Mouse (Mus musculus): ENCODE results near the gene Cyp20a1.

The Cyp20a1 gene

DNA sequence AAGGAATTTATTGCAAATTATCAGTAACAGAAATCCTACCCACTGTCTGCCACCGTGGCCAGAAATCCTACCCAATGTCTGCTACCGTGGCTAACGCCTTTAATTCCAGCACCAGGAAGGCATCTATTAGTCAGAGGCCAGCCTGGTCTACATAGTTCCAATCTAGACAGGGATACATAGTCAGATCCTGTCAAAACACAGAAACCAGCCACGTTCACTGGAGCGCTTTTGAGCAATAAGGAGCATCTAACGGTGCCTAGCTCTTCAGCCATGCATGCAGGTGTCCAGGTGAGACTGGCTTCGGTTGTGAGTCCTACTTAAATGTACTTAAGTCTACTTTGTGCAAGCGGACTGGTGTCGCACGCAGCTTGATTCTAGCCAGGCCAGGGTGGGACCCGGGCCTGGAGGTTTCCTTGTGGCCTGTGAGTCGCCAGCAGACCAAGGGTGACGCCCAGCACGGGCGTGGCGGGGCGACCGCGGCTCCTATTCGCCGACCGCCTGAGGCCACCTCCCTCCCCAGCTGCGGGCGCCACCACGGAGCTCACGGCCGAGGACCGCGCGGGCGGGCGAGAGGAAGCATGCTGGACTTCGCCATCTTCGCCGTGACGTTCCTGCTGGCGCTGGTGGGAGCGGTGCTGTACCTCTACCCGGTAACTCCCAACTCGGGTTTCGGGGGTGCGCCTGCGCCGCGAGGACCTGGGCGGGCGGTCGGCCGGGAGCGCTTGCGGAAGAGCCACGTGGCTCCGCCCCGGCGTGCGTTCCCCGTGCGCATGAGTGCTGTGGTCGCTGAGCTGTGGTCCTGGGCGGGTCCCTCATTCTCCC, at the start of gene Cyp20a1:
Gene Cyp20a1 (plus strand): TSS at position 516 of the 822 bp plus-strand sequence.
- DNase-seq (ENCODE audit: low read depth): peak; percentile 89

DNA sequence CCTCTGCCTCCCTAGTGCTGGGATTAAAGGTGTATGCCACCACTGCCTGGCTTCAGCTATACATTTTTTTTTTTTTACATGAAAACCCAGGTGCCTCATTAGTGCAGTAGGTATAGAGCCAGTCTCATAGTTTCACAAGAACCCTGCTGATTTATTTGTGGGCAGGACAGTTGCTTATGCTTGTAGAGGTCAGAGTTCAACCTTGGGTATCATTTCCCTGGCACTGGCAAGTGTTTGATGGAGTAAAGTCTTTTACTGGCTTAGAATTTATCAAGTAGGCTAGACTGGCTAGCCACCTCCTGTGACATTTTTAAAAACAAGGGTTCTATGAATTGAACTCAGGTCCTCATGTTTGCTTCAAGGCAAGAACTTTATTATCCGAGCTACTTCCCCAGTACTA, 49.2 kb upstream of the Cyp20a1 start:
- no peak for DNase-seq (ENCODE audit: low read depth)

DNA sequence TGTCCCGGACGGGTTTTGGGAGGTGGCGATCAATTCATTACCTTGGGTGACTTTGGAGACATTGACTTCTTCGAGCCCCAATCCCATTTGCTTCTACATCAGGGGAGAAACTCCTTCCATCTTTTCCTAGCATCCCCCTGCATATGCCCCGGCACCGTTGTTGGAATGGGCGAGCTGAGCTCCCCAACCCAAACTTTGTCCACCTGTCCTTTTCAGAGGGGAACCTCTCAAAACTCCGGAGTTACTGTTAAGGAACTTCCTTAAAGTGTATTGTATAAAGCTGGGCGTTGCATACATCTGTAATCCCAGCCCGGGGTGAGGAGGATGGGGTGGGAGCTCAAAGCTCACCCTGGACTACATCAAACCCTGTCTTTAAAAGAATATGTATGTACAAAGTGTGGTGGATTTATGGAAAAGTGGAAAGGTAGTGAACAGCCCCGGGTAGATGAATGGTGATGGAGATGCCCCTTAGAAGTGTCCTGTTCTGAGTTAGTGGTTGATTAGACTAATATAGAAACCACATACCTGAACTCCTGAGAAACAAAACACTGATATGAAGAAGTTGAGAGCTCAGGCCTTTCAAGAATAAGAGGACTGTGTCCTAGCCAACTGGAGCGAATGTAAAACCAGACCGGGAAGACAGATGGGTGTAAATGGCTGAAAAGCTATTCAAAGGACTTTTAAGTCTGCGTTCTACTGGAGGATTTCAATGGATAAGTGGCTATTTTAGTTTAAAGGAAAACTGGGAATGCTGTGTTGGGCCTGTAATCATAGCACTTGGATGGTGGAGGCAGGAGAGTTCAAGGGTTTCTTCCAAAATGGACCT, 720 bp downstream of the Cyp20a1 start:
- DNase-seq (ENCODE audit: low read depth): no peak

DNA sequence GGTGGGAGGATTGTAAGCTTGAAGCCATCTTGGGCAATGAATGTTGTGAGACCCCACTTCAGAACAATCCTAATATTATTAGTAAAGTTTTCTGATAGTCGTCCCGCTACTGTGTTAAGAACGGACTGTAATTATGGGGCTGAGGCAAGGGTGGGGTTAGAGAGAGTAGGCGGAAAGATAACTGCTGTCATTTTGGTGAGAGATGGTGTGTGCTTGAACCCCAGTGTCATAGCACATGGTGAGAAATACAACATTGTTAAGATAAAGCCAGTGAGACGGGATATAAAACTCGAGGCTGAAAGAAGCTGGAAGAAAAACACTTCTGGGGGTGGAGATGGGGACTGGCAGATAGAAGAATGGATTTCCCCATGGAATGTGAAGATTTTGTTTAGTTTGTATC, 1.5 kb downstream of the Cyp20a1 start:
- DNase-seq (ENCODE audit: low read depth): no peak

DNA sequence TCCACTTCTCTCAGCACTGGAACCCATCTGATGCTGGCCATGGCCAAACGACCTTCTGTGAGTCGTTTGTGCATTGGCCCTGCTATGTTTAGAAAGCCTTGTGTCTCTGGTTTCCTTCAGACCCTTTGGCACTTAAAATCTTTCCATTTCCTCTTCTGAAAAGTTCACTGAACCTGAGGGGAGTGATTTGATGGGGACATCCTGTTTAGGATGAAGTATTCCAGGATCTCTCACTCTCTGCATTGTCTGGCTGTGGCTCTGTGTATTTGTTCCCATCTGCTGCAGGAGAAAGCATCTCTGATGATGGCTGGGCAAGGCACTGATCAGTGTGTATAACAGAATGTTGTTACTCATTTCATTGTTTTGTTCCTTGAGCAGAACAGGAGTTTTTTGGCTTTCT, 2.6 kb downstream of the Cyp20a1 start:
- DNase-seq (ENCODE audit: low read depth): no peak

DNA sequence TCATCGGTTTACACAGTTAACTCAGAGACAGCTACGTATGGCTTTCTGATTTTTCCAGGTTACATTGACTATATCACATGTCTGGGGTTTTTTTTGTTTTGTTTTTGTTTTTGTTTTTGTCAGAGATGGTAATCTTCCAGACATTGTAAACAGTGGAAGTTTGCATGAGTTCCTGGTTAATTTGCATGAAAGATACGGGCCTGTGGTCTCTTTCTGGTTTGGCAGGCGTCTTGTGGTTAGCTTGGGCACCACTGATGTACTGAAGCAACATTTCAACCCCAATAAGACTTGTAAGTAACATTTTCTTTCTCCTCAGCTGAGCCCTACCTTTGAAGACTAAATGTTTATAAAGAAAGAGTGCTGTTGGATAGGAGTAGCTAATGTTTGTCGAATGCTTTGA, 9.7 kb downstream of the Cyp20a1 start:
- DNase-seq (ENCODE audit: low read depth): peak; percentile 31

DNA sequence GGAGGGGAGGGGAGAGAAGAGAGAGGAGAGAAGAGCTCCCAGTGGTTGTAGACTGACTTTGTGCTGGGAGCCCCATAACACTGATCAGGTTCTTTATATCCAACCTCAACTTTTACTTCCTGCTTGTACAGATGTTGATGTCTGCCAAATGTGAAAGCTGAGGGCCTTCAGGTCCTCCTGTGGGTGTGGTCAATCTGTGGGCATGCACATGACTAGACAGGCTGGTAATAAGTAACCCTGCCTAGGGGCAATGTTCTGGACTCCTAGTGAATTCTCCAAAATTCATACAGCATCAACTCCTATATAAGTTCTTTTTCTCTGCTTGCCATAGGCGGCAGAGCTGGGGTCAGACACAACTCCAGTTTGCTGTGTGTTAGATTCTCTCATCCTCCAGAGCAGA, 18.5 kb downstream of the Cyp20a1 start:
- DNase-seq (ENCODE audit: low read depth): peak; percentile 19

DNA sequence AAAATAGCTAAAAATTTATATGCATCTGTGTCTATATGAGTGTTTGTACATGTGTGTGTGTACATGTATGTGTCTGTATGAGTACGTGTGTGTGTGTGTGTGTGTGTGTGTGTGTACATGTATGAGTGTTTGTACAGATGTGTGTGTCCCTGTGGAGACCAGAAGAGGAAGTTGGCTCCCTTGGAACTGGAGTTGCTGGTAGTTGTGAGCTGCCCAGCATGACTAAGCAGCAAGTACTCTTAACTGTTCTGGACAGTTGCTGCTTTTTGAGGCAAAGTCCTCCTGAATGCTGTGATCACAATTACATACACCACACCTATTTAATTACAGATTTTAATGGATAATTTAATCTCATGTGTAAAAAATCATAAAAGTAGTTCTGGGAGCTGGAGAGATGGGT, 33.4 kb downstream of the Cyp20a1 start:
- DNase-seq (ENCODE audit: low read depth): no peak

DNA sequence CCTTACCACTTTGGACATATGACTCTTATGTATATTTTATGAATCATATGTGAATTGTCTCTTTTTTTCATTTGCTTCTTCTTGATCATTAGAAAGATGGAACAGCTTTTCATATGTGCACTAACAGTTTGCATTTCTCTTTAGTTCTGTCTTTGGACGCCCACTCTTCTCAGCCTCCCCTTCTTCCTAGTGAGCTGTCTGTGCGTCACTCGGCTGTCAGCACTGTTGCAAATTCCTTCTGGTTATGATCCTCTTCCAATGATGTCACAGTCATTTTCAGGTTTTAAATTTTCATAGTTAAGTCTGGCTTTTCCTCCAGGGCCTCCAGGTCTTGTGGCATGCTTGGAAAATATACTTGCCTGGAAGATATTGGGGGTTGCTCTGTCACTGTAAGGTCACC, 38.8 kb downstream of the Cyp20a1 start:
- no peak for DNase-seq (ENCODE audit: low read depth)

DNA sequence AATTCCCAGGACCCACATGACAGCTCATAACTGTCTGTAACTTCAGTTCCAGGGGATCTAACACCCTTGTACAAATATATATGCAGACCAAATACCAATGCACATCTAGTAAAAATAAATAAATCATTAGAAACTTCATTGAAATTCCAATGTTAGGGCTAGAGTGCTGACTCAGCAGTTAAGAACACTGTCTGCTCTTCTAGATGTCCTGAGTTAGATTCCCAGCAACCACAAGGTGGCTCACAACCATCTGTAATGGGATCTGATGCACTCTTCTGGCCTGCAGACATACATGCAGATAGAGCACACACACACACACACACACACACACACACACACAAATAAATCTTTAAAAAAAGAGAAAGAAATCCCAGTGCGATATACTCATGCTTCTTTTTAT, 61.7 kb downstream of the Cyp20a1 start:
- DNase-seq (ENCODE audit: low read depth): peak; percentile 31

DNA sequence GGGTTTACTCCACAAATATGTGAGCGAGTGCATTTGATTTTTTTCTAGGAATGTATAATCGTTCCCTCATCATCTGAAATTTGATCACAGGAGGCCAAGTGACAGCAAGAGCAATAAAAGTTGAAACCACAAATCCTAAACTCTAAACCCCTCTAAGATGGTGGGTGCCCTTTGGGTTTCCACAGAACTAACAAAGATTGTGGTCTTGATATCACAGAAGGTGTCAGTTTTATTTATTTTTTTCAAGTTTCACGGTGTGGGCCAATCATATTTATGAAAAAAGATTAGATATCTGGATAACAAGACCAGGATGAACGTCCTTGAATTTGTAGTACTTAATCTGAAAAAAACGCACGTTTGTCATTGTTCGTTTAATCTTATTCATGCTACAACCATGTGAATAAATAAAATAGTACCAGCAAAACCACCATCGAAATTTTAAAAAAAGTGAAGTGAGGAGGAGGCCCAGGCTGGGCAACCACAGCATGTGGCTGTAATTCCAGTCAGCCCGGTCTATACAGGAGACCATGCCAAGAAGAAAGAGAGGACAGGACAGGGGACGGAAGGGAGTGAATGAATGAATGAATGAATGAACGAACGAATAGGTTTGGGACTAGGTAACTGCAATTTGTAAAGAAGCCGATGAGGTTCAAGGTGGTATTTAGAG, 65.5 kb downstream of the Cyp20a1 start:
- no peak for DNase-seq (ENCODE audit: low read depth)

DNA sequence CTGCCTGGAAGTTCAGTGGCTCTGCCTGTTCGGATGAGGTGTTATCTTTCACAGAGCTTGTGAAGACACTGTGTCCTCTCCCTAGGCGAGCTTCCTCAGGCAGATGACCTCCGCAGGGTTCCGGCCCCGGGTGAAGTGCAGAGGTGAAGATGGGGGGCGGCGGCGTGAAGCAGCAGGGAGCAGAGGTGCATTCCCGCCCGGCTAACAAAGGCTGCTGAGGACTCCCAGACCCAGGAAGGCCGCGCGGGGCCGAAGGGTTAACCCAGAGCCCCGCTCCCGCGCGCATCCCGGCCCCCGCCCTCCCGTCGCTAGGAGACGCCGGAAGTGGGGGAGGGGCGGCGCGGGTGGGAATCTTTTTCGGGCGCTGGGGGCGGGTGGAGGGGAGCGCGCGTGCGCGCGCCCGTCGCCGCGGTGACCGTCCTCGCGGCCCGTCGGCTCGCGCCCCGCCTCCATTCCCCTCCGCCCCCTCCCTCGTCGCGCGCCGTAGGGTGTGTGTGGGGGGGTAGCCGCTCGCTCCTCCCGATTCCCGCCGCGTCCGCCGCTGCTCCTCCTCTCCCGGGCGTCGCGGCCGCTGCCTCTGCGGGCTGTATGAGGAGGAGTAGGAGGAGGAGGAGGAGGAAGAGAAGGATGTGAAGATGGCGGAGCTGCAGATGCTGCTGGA, 66.2 kb downstream of the Cyp20a1 start, which contains the start of gene Abi2:
Gene Abi2 (plus strand): TSS at position 452 of the 661 bp plus-strand sequence.
- DNase-seq (ENCODE audit: low read depth): peak; percentile 71

DNA sequence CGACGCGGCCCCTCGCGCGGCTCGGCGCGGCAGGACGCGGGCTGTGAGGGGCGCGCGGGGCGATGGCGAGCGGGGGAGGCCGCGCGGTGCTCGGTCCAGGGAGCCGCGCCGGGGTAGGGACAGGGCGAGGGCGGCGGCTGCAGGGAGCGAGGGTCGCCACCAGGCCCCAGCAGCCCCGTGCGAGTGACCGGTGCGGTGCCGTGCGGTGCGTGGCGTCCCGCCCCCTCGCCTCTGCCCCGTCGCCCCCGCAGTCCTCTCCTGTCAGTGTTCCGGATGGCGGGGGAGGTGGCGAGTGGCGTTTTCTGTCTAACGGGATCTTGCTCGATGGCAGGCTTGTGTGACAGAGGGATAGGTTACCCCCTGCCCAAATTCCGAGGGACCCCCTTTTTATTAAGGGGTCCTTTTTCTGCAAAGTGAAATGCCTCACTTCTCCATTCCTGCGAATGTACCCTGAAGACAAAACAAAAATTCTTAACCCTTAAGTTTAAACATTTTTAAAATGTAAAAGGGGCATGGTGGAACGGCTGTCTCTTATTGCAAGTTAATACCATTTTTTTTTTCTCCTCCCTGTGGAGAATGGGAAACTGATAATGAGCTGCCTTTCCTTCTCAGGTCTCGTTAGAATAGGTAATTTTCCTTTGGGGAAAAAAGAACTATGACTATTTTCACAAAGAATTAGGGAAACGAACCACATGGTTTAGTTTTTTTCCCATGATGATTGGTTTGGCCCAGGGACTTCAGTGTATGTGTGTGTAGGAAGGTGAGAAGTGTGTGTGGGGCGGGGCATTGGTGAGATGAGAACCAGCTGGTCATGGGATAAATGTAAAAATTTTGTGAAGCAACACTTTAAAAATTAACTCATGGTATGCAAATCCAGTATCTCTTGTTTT, 67.0 kb downstream of the Cyp20a1 start:
- DNase-seq (ENCODE audit: low read depth): peak; percentile 46

DNA sequence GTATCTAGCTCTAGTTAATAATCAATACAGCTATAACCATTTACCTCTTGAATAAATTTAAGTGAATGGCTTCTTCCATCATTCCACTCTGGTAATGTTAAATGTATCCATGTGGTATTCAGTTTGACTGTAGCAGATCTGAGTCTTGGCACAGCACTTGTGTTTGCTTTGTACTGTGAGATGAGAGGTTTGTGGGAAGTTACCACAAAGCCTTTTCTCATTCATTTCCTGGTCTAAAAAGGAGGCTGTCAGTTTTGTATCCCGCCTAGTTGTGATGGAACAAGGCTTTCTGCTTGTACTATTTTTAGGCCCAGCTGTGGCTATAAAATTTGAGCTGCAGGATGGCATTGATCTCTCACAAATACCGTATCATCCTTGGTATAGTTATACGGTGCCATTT, 73.6 kb downstream of the Cyp20a1 start:
- DNase-seq (ENCODE audit: low read depth): peak; percentile 84

DNA sequence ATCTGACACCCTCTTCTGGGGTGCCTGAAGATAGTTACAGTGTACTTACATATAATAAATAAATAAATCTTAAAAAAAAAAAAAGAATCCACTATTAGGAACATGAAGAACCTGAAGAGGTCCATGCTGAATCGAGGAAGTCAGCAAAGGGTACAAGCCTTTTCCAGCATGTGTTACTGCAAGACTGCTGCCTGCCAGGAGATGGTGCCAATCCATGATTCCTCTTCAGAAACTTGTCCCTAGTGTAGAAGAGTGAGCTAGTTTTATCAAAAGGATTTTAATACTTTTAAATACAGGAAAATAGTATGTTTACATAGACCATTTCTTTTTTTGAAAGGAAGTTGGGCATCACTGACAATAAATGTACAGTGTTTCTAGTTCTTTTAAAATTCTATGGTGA, 80.8 kb downstream of the Cyp20a1 start:
- no peak for DNase-seq (ENCODE audit: low read depth)

DNA sequence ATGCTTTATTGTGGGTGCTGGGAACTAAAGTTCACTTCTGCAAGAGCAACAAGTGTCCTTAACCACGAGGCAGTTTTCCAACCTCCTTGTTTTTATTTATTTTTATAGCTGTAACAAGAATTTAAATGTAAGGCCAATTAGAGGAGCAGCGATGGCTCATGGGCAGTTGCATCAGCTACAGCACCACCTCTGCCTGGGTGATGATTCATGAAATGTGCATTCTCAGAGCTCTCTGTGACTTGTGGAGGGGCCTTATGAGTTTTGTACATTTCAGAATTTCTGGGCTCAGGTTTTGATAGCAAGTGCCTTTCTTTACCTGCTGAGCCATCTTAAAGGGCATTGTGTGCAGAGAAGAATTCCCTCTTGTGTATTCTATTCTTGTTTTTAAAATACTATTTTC, 85.2 kb downstream of the Cyp20a1 start:
- no peak for DNase-seq (ENCODE audit: low read depth)

DNA sequence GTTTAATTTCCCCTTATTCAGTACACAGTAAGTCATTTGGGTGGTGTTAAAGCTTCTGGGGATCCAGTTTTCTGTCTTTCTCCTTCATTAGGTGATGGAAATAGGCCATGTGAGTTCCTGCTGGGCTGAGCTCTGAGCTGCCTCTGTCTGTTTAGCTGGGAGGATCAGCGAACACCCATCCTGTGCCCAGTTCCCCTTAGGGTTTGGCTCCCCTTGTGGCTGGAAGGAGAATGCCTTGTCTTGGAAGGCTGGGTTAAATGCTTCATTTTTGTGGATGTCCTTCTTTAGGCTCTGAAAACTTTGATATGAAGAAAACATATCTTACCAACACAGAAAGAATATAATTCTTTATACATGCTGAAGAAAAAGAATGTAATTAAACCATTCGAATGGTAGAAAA, 85.8 kb downstream of the Cyp20a1 start:
- peak; percentile 77 for DNase-seq (ENCODE audit: low read depth)

DNA sequence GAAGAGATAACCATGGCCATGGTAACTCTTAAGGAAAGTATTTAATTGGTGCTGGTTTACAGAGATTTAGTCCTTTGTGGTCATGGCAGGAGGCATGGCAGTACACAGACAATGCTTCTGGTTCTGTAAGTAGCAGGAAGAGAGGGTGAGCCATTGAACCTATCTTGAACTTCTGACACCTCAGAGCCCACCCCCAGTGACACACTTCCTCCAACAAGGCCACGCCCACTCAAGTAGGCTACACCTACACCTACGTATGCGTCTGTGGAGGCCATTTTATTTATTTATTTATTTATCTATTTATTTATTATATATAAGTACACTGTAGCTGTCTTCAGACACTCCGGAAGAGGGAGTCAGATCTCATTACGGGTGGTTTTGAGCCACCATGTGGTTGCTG, 88.4 kb downstream of the Cyp20a1 start:
- DNase-seq (ENCODE audit: low read depth): no peak

DNA sequence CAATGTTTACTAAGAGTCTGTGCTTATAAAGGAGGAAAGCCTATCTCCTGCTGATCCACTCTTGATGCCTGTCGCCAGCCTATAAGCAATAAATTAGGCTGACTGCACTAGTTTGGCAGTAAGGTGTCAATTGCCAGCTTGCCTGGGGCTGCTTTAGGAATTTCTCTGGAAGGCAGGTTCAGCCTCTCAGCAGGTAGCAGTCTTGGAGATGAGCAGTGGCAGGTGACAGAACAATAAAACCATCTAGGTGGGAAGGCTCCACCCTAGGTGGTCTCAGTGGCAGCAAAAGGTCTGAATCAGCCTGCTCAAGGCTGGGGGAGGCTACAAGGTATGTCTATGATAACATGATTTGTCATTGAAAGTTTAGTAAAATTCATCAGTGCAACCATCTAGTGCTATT, 89.4 kb downstream of the Cyp20a1 start:
- no peak for DNase-seq (ENCODE audit: low read depth)

Measured in naive thymus-derived CD4-positive, alpha-beta T cell, adult 2 months (primary cell).